Mouse (Mus musculus) hindbrain, embryonic 15.5 days (tissue): ENCODE measurements around the gene Hmgn2. TPM values are rescaled to one million over a fixed set of nuclear protein-coding genes. Genes with fewer than 3 reads are reported as not detected.

Source experiments
- ATAC-seq: fragments of 200-750 bp; cut with Nextera tagmentation; 2 replicates; pipeline ENCODE4 v1.8.0; 2017; ENCODE audit warnings: low read depth, moderate number of reproducible peaks, moderate TSS enrichment; ENCODE audit not compliant: low FRiP score
- H3K27ac ChIP-seq: fragments of 300-500 bp; sonication (generic); replicated peaks from 2 replicates; pipeline ENCODE4 v1.5.1; 2015; ENCODE audit warnings: mild to moderate bottlenecking, inconsistent platforms
- H3K27me3 ChIP-seq: fragments of 300-500 bp; sonication (generic); 2 replicates; pipeline ENCODE4 v1.6.1; 2015; ENCODE audit warnings: control low read depth, inconsistent platforms
- H3K36me3 ChIP-seq: fragments of 300-500 bp; sonication (generic); 2 replicates; pipeline ENCODE4 v1.6.1; 2015; ENCODE audit warnings: control low read depth, inconsistent platforms
- H3K4me1 ChIP-seq: fragments of 300-500 bp; sonication (generic); replicated peaks from 2 replicates; pipeline ENCODE4 v1.6.1; 2015; ENCODE audit warnings: control low read depth, inconsistent platforms
- H3K4me2 ChIP-seq: fragments of 300-500 bp; sonication (generic); 2 replicates; pipeline ENCODE4 v1.6.1; 2015; ENCODE audit warnings: moderate library complexity, mild to moderate bottlenecking, inconsistent platforms
- H3K4me3 ChIP-seq: fragments of 300-500 bp; sonication (generic); 2 replicates; pipeline ENCODE4 v1.5.1; 2015; ENCODE audit warnings: mild to moderate bottlenecking, inconsistent platforms
- H3K9ac ChIP-seq: fragments of 300-500 bp; sonication (generic); 2 replicates; pipeline ENCODE4 v1.6.1; 2015; ENCODE audit warnings: inconsistent platforms
- H3K9me3 ChIP-seq: fragments of 300-500 bp; sonication (generic); 2 replicates; pipeline ENCODE4 v1.6.1; 2016; ENCODE audit warnings: control low read depth, inconsistent platforms
- WGBS: fragments of 180-500 bp; shearing (Covaris S2); methylation state at CpG from one replicate; pipeline ENCODE4 v1.1.7; 2015; 5-methylcytosine and 5-hydroxymethylcytosine counted together
- polyA plus RNA-seq: library from polyadenylated mRNA; unstranded; fragments of >200 nt; fragmentation: Nextera tagmentation; extraction: Ambion mirVana; gene quantifications from 2 replicates; pipeline ENCODE4 v1.2.1, GENCODE M21; 2015

Hmgn2 gene
- polyA plus RNA-seq, 1 experiment from 2014 or later: 1,026 TPM

DNA sequence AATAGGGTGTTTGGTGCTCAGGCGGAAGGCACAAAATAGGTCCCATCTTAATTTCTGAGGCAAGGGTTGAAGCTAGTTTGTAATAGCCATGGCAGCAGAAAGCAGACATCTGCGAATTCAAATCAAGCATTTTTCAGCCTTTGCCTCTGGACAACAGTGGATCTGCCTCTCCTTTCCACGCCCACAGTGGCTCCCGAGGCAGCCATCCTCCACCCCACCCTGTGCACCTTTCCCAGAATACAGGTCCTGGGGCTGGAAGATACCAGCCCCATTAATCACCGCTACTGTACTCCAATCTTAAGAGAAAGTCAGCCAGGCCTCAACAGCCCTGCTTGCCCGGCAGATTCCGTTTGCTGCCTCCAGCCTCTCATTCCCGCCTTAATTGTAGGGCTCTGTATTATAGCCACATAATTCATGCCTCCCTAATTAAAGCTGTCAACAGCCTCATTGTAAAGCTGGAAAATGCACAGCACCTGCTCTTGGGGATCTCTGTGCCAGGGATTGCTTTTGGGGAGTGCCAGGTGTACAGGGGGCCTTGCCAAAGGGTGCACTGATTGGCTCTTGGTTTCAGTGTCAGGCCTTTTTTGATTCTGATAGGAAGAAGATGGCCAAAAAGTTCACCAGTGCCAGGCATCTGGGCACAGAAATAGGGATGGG, 792 bp upstream of the Hmgn2 start:
- Histone ChIP-seq H3K4me3 (peak overlapping the region; percentile 63; the same call in 1 of the 2 replicates), H3K9ac (peak overlapping the region; percentile 74), H3K4me2 (peak overlapping the region; percentile 92), H3K27ac (peak overlapping the region; percentile 100), H3K4me1 (peaks cover 40% of the 10 kb centered on the region), H3K27me3 (no peaks in the 10 kb centered on the region), H3K36me3 (peaks cover 16% of the 10 kb centered on the region), H3K9me3 (no peaks in the 10 kb centered on the region)
- WGBS: 33% methylated on average over 8 of the region's 8 CpGs
- ATAC-seq: no peak

DNA sequence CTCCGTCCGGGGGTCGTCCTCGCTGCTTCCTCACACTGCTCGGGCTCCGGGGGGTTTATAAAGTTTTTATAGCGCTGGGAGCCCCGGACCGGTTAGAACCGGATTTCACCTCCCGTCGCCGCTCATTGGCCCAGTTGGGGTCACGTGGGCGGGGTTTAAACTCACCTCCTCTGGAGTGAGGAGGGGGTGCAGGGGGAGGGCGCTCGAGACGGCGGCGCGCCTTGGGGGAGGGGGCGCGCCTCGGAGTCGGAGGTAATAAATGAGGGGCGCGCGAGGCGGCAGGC, 642 bp downstream of the Hmgn2 start:
- Histone ChIP-seq H3K4me3 (peak overlapping the region; percentile 63), H3K27me3 (no peaks in the 10 kb centered on the region), H3K9ac (peak overlapping the region; percentile 97), H3K4me1 (peaks cover 40% of the 10 kb centered on the region), H3K36me3 (peaks cover 29% of the 10 kb centered on the region), H3K9me3 (no peaks in the 10 kb centered on the region), H3K4me2 (peak overlapping the region; percentile 92), H3K27ac (peak overlapping the region; percentile 100)
- under 1% methylated on average over 29 of the region's 29 CpGs for WGBS
- peak; percentile 87 for ATAC-seq

DNA sequence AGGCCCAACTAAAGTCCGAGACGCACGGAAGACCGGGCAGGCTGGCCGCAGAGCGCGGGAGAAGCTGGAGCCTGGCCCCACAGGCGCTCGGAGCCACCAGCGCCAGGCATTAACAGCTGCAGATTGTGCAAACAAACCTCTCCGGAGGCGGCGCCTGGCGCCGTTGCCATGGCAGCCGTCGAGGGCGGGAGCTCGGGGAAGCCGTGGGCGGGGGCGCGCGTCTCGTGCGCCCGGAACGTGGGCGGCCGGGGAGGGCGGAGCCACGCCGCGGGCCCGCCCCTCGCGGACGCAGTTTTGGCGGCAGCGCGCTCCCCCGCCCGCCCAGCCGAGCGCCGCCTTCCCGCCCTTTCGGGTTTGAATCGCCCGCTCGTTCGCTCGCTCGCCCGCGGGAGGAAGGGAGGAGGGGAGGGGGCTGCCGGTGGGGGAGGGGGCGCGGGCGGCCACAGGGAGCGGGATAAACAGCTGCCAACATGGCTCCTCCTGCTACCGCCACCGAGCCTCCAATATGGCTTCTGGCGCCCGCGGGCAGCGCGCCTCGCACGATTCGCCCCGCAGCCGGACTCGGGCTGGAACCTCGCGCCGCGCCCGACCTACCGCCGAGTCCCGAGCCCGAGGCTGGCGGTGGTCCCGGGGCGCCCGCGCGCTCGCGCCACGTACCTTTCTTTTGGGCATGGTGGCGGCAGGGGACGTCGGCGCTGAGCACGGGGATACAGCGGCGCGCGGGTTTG, 1.1 kb downstream of the Hmgn2 start:
- H3K9ac ChIP-seq: peak overlapping the region; percentile 97
- no peaks in the 10 kb centered on the region for H3K27me3 ChIP-seq
- under 1% methylated on average over 81 of the region's 101 CpGs for WGBS
- H3K4me2 ChIP-seq: peak overlapping the region; percentile 92
- peaks cover 34% of the 10 kb centered on the region for H3K36me3 ChIP-seq
- no peaks in the 10 kb centered on the region for H3K9me3 ChIP-seq
- peak overlapping the region; percentile 100 for H3K27ac ChIP-seq
- H3K4me3 ChIP-seq: peak overlapping the region; percentile 63
- peak; percentile 69 for ATAC-seq
- H3K4me1 ChIP-seq: peaks cover 40% of the 10 kb centered on the region

DNA sequence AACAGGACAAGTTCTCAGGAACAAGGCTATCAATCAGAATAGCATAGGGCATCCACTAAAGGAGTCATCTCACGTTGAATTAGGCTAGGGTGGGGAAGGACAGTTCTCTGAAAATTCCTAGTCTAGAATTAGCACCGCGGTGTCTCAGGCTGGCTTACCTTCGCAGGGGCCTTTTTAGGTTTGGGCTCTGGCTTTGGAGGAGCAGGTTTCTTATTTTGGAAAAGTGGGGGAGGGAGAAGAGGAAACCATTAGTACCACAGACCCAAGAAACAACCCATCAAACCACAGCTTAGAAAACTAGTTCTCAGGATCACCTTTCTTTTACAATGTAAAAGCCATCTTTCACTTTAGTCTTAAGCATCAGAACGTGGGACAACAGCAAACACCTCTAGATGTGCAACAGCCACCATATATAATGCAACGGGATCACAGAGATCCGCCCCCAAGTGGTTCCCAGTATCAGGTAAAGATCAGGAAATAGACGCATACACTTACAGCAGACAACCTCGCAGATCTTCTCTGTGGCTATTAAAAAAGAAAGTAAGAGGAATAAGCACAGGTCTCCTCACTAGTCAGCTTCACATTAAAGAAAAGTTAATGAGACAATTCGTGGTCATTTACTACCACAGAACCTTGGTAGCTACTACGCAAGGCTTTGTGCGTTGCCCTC, 2.0 kb downstream of the Hmgn2 start:
- no peaks in the 10 kb centered on the region for H3K9me3 ChIP-seq
- peaks cover 40% of the 10 kb centered on the region for H3K4me1 ChIP-seq
- 46% methylated on average over 12 of the region's 12 CpGs for WGBS

DNA sequence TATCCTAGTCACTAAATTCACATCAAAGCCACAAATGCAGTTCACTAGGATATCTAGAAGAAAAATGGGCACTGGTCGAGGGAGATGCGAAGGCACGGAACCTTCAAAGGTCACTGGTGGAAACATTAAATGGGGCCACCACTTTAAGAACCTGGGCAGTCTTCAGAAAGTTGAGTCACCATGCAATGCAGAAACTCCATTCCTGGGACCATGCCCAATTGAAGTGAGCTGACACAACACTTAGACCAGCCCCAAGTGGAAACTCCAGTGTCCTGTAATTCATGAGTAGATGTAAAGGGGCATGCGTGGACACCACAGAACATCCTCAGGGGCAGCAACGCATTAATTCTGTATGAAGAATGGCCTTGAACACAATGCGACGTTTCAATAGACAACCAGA, 5.9 kb downstream of the Hmgn2 start:
- Histone ChIP-seq H3K36me3 (peaks cover 34% of the 10 kb centered on the region), H3K4me2 (no peak overlapping the region), H3K4me1 (peaks cover 13% of the 10 kb centered on the region), H3K4me3 (no peak overlapping the region), H3K9me3 (no peaks in the 10 kb centered on the region), H3K9ac (no peak overlapping the region), H3K27me3 (no peaks in the 10 kb centered on the region), H3K27ac (no peak overlapping the region)
- 83% methylated on average over 7 of the region's 7 CpGs for WGBS
- no peak for ATAC-seq

More for the DNA sequence above, 2.0 kb downstream of the Hmgn2 start:
- no peak for ATAC-seq
- Histone ChIP-seq H3K27ac (peak overlapping the region; percentile 100; the same call in 1 of the 2 replicates), H3K4me2 (peak overlapping the region; percentile 92), H3K4me3 (peak overlapping the region; percentile 63), H3K27me3 (no peaks in the 10 kb centered on the region), H3K36me3 (peaks cover 34% of the 10 kb centered on the region), H3K9ac (peak overlapping the region; percentile 43)

DNA sequence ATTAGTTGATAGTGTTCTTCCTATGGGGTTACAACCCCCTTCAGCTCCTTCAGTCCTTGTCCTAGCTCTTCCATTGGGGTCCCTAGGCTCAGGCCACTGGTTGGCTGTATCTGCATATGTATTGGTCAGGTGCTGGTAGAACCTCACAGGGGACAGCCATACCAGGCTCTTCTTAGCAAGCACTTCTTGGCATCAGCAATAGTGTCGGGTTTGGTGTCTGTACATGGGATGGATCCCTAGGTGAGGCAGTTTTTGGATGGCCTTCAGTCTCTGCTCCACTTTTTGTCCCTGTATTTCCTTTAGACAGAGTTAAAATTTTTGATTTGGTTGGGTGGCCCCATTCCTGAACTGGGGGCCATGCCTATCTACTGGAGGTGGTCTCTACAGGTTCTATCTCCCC, 9.6 kb downstream of the Hmgn2 start:
- H3K36me3 ChIP-seq: peaks cover 15% of the 10 kb centered on the region
- H3K27me3 ChIP-seq: no peaks in the 10 kb centered on the region
- H3K27ac ChIP-seq: no peak overlapping the region
- no peak overlapping the region for H3K4me3 ChIP-seq
- WGBS: 94% methylated on average over 1 of the region's 1 CpGs
- no peaks in the 10 kb centered on the region for H3K4me1 ChIP-seq
- no peaks in the 10 kb centered on the region for H3K9me3 ChIP-seq
- H3K4me2 ChIP-seq: no peak overlapping the region
- no peak overlapping the region for H3K9ac ChIP-seq
- ATAC-seq: no peak

DNA sequence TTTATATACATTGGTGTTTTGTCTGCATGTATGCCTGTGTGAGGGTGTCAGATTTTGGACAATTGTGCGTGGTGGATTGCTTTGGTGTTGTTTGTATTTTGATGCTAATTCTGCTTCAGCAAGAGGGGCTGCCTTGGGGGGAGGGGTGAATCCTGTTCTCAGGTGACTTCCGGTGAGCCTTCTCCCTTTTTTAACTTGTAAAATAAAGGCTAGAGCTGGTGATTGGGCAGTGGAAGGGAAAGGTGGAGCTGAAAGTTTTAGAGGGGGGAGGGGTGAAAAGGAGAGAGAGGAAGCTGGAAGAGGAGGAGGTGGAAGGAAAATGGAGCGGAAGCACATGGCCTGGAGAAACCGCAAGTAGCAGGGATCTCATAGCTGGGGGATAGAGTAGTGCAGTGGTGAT, 12.1 kb downstream of the Hmgn2 start:
- WGBS: 82% methylated on average over 4 of the region's 4 CpGs
- Histone ChIP-seq H3K9ac (no peak overlapping the region), H3K4me2 (no peak overlapping the region), H3K4me1 (no peaks in the 10 kb centered on the region), H3K9me3 (no peaks in the 10 kb centered on the region), H3K27ac (no peak overlapping the region), H3K36me3 (no peaks in the 10 kb centered on the region), H3K27me3 (no peaks in the 10 kb centered on the region), H3K4me3 (no peak overlapping the region)
- ATAC-seq: no peak

DNA sequence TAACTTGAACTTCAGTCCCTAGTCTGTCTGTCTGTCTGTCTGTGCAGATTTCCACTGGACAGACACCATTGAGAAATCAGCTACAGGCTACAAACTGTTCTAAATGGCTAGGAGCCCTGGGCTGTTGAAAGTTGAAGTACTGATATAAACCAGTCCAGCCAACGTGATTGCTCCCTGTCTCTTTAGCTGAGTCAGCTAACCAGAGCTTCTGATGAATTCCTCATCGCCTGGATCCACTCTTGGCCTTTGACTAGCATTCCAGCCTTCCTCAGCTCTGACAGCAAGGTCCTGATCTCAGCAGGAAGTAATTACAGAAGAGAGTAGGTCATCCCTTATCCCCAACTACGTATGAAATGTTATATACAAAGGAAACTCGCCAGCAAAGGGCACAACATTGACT, 21.7 kb downstream of the Hmgn2 start:
- Histone ChIP-seq H3K4me1 (no peaks in the 10 kb centered on the region), H3K9ac (no peak overlapping the region), H3K27me3 (no peaks in the 10 kb centered on the region), H3K4me2 (no peak overlapping the region), H3K27ac (no peak overlapping the region), H3K4me3 (no peak overlapping the region), H3K9me3 (peaks cover 2% of the 10 kb centered on the region; the same call in 1 of the 2 replicates), H3K36me3 (no peaks in the 10 kb centered on the region)
- no peak for ATAC-seq
- WGBS: 73% methylated on average over 4 of the region's 4 CpGs

DNA sequence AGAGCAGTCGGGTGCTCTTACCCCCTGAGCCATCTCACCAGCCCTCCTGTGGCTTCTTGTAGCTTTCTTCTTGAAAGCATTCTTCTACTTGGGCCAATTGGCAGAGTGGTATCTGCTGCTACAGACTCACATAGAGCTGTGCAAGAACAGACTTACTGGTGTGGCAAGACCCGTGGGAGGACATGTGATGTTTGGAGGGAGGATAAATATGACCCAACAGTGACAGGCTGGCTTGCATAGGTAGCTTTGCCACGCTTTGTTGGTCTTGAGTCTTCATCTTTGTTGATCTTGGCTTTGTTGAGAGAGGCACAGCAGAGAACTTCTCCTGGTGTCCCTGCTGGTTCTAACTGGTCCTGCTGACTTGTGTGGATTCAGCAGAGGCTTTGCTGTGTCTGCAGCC, 24.7 kb downstream of the Hmgn2 start:
- no peak for ATAC-seq
- peaks cover 2% of the 10 kb centered on the region; the same call in 1 of the 2 replicates for H3K9me3 ChIP-seq
- H3K4me3 ChIP-seq: no peak overlapping the region
- H3K27me3 ChIP-seq: no peaks in the 10 kb centered on the region
- H3K27ac ChIP-seq: no peak overlapping the region
- H3K9ac ChIP-seq: no peak overlapping the region
- no peaks in the 10 kb centered on the region for H3K36me3 ChIP-seq
- H3K4me1 ChIP-seq: no peaks in the 10 kb centered on the region
- 77% methylated on average over 3 of the region's 3 CpGs for WGBS
- no peak overlapping the region for H3K4me2 ChIP-seq

DNA sequence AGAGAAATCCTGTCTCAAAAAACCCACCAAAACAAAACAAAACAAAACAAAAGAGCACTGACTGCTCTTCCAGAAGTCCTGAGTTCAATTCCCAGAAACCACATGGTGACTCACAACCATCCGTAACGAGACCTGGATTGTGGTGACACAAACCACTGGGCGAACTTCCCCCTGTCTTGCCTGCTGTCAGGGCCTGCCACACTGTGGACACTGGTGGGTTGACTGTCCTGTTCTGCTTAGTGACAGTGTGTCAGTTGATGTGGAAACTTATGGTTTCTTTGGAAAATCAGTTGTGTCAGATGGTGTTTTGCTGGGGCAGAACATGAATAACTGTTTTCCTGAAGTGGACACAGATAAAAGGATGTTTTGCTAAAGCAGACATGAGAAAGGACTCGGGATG, 25.8 kb downstream of the Hmgn2 start:
- no peak overlapping the region for H3K9ac ChIP-seq
- no peak for ATAC-seq
- H3K9me3 ChIP-seq: peaks cover 2% of the 10 kb centered on the region; the same call in 1 of the 2 replicates
- no peaks in the 10 kb centered on the region for H3K36me3 ChIP-seq
- H3K4me2 ChIP-seq: no peak overlapping the region
- H3K27me3 ChIP-seq: no peaks in the 10 kb centered on the region
- no peak overlapping the region for H3K4me3 ChIP-seq
- H3K27ac ChIP-seq: no peak overlapping the region
- H3K4me1 ChIP-seq: no peaks in the 10 kb centered on the region
- 95% methylated on average over 4 of the region's 4 CpGs for WGBS

DNA sequence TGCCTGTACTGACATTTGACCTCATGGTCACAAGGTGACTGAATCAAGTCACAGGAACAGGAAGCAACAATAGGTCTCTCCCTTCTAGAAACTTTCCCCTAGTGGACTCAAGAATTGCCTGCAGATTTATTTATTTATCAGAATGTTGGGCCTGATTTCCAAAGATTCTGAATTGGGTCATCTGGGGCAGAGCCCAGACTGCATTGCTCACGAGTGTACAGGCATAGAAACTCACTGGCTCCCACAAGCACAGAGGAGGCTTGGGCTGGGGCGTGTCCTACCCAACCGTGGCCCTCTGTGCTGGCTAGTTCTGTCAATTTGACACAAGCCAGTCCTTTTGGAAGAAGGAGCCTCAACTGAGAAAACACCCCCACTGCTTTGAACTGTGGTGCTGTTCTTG, 26.9 kb downstream of the Hmgn2 start:
- no peak for ATAC-seq
- Histone ChIP-seq H3K27me3 (no peaks in the 10 kb centered on the region), H3K9me3 (peaks cover 1% of the 10 kb centered on the region; the same call in 1 of the 2 replicates), H3K4me1 (no peaks in the 10 kb centered on the region), H3K36me3 (no peaks in the 10 kb centered on the region), H3K27ac (no peak overlapping the region), H3K4me2 (no peak overlapping the region), H3K9ac (no peak overlapping the region), H3K4me3 (no peak overlapping the region)
- 49% methylated on average over 3 of the region's 3 CpGs for WGBS
